26 mouse cellular contexts compared by ENCODE assay signal in the genomic region with DNA sequence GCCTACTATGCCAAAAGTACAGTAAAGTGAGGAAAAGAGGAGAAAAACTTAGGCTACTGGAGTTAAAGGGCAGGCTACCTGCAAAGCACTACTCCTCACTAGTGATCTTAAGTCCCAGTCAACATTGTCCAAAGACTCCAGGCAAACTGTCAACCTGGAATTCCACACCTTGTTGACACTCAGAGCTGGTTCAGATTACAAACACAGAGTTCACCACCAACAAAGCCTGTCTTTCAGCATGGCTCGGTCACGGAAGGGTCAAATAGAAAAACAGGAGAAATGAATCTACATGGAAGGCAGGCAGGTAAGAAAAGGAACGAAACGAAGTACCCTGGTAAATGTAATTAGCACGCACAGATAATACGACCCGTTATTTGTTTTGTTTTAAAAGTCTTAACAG. TPM values are rescaled to one million over a fixed set of nuclear protein-coding genes. Genes with fewer than 3 reads are reported as not detected.
A peak's percentile ranks its signal among the peaks of the same experiment; 100 is the strongest.
DNase-seq lines count a peak whose midpoint lies in the region; ATAC-seq and TF ChIP-seq lines count a peak whose summit lies in the region.
"Had no signal": no experiment of that assay in that cellular context is flagged by ENCODE, and none has a peak within 500 bp of the region (broad histone marks: within the 10 kb centered on the region; RNA-seq: fewer than 3 reads in every experiment).

No protein-coding gene starts in this region.

- no peak for TF ChIP-seq POLR2A in liver, adult 2 months (IDR thresholded peaks at IDR 0.05; ENCODE audit: extremely low read depth, insufficient read depth, low read length)

- H3K9ac ChIP-seq in heart, embryonic 11.5 days (ENCODE audit: low read depth, low read length) = no peak overlapping the region
- no peak overlapping the region for H3K9ac ChIP-seq in liver, adult 2 months (ENCODE audit: low read depth, low read length)
- H3K9ac ChIP-seq: forebrain, embryonic 12.5 days; hindbrain, embryonic 15.5 days; intestine, embryonic 15.5 days had no signal

- no peak overlapping the region for H3K4me3 ChIP-seq in heart, embryonic 11.5 days (ENCODE audit: low read depth, low read length)
- no peak overlapping the region for H3K4me3 ChIP-seq in liver, adult 2 months (ENCODE audit: insufficient read depth, low read depth, low read length)
- H3K4me3 ChIP-seq: forebrain, embryonic 12.5 days; hindbrain, embryonic 15.5 days; intestine, embryonic 15.5 days; left cerebral cortex, adult 2 months had no signal

- no peaks in the 10 kb centered on the region for H3K9me3 ChIP-seq in heart, embryonic 11.5 days (replicated peaks; ENCODE audit: control insufficient read depth, low read length)
- H3K9me3 ChIP-seq: forebrain, embryonic 12.5 days; hindbrain, embryonic 15.5 days; intestine, embryonic 15.5 days had no signal

- H3K79me2 ChIP-seq in liver, adult 2 months (ENCODE audit: control insufficient read depth, insufficient read depth, low read length) = no peaks in the 10 kb centered on the region

- 56% methylated on average over 7 of the region's 7 CpGs for WGBS in heart, embryonic 11.5 days (ENCODE audit: insufficient replicate concordance)
- WGBS in liver, adult 2 months = 50% methylated on average over 7 of the region's 7 CpGs

- no peak overlapping the region for H3K27ac ChIP-seq in heart, embryonic 11.5 days (ENCODE audit: low read depth, low read length)
- no peak overlapping the region for H3K27ac ChIP-seq in liver, adult 2 months (replicated peaks; ENCODE audit: insufficient read depth, low read depth, low read length)
- H3K27ac ChIP-seq: forebrain, embryonic 12.5 days; hindbrain, embryonic 15.5 days; intestine, embryonic 15.5 days; left cerebral cortex, adult 2 months had no signal

- no peak for DNase-seq in heart, adult 18-20 months
- DNase-seq in liver, adult 2 months (ENCODE audit: extremely low read depth, low read depth, low spot score) = peak; percentile 30
- DNase-seq in liver = no peak
- DNase-seq in embryo, embryonic 11 days = peak; percentile 18
- peak; percentile 33 for DNase-seq in forelimb bud, embryonic 11.5 days (ENCODE audit: low read depth, low spot score)
- DNase-seq in natural killer cell, adult 2 months (ENCODE audit: low spot score in 2 of 2) = no peak
- no peak for DNase-seq in Muller cell, postnatal 12 days (ENCODE audit: inconsistent ontology term)
- DNase-seq: adrenal gland, postnatal 36 days; cerebellum, adult 18-20 months; cerebellum, postnatal 36 days; gastrocnemius, postnatal 36 days; heart, postnatal 36 days; kidney, adult 9 months; kidney, postnatal 4 days; layer of hippocampus, adult 9-11 months; left cerebral cortex, postnatal 4 days; midbrain, embryonic 14.5 days; thymus, adult 2 months had no signal

- no peak for TF ChIP-seq CTCF in liver, adult 2 months (IDR thresholded peaks at IDR 0.05; ENCODE audit: low read depth, low read length)

- ATAC-seq in heart, embryonic 11.5 days (replicated peaks; ENCODE audit: insufficient number of reproducible peaks, low FRiP score, low TSS enrichment) = no peak
- ATAC-seq: intestine, embryonic 15.5 days had no signal

- no peaks in the 10 kb centered on the region for H3K4me1 ChIP-seq in heart, embryonic 11.5 days (ENCODE audit: control insufficient read depth, insufficient read depth, low read length)
- H3K4me1 ChIP-seq in liver, adult 2 months (ENCODE audit: control insufficient read depth, insufficient read depth, low read length) = no peaks in the 10 kb centered on the region
- H3K4me1 ChIP-seq: hindbrain, embryonic 15.5 days; intestine, embryonic 15.5 days had no signal

- H3K36me3 ChIP-seq in heart, embryonic 11.5 days (ENCODE audit: control insufficient read depth, insufficient read depth, low read length) = 0 out of 2 replicates have a peak, but pooled peaks cover under 1% of the 10 kb centered on the region
- no peaks in the 10 kb centered on the region for H3K36me3 ChIP-seq in liver, adult 2 months (ENCODE audit: control insufficient read depth, insufficient read depth, low read length)
- H3K36me3 ChIP-seq: intestine, embryonic 15.5 days had no signal

- H3K4me2 ChIP-seq in heart, embryonic 11.5 days = peak overlapping the region; percentile 24; the same call in 1 of the 2 replicates
- H3K4me2 ChIP-seq: forebrain, embryonic 12.5 days; hindbrain, embryonic 15.5 days; intestine, embryonic 15.5 days; liver, embryonic 11.5 days had no signal

- H3K27me3 ChIP-seq in heart, embryonic 11.5 days (ENCODE audit: control insufficient read depth, insufficient read depth, low read length) = no peaks in the 10 kb centered on the region
- H3K27me3 ChIP-seq in liver, adult 2 months (ENCODE audit: control insufficient read depth, insufficient read depth, low read length) = no peaks in the 10 kb centered on the region
- H3K27me3 ChIP-seq: CH12.LX; forebrain, embryonic 12.5 days; hindbrain, embryonic 15.5 days; intestine, embryonic 15.5 days had no signal

RNA-seq across cellular contexts. Expression of a gene that starts 18.6 kb away (rescaled TPM):
- polyA plus RNA-seq in heart, embryonic 11.5 days (2014; fragmentation: Nextera tagmentation; extraction: Ambion mirVana) = 112 and 115 TPM in 2 replicates
- 1 to 10 TPM; 7.6 to 8.2 TPM for total RNA-seq in heart, adult 18-20 months (2021)
- total RNA-seq in liver, adult 2 months (2014; rRNA removed) = 1.0 and 1.5 TPM in 2 replicates
- polyA plus RNA-seq in liver, adult 2 months (2012; rRNA removed) = 0.48 and 0.90 TPM in 2 replicates
- total RNA-seq: MEL had no signal

Comparison
In these comparisons a context has a peak if more than half of its experiments do, and no peak if none do; other contexts are left out.
1. DNase-seq: peak in liver, adult 2 months (single experiment), embryo, embryonic 11 days (single experiment) and forelimb bud, embryonic 11.5 days (single experiment); none in heart, adult 18-20 months (0 of 2), liver (single experiment), natural killer cell, adult 2 months (0 of 2) and Muller cell, postnatal 12 days (single experiment).